Comparison of ENCODE assay signal across 10 mouse cellular contexts in genomic region chr2:135745126-135745525, GRCm38 (mm10).
DNase-seq lines count a peak whose midpoint lies in the region; ATAC-seq lines count a peak whose summit lies in the region.
"Had no signal": no experiment of that assay in that cellular context is flagged by ENCODE, and none has a peak within 500 bp of the region (broad histone marks: within the 10 kb centered on the region; RNA-seq: fewer than 3 reads in every experiment).

No protein-coding gene starts in this region.

- WGBS in kidney, embryonic 15.5 days, result 53% methylated on average over 7 of the region's 7 CpGs

- no peak overlapping the region for H3K4me2 ChIP-seq in kidney, embryonic 15.5 days
- H3K4me2 ChIP-seq: limb, embryonic 12.5 days had no signal

- H3K4me3 ChIP-seq in kidney, embryonic 15.5 days (replicated peaks), result no peak overlapping the region
- H3K4me3 ChIP-seq: limb, embryonic 12.5 days; myocyte had no signal

- no peak overlapping the region for H3K27ac ChIP-seq in kidney, embryonic 15.5 days
- H3K27ac ChIP-seq: limb, embryonic 12.5 days had no signal

- no peaks in the 10 kb centered on the region for H3K36me3 ChIP-seq in kidney, embryonic 15.5 days
- H3K36me3 ChIP-seq: limb, embryonic 12.5 days had no signal

- no peaks in the 10 kb centered on the region for H3K27me3 ChIP-seq in kidney, embryonic 15.5 days
- H3K27me3 ChIP-seq: limb, embryonic 12.5 days had no signal

- ATAC-seq in cerebellum, adult (ENCODE audit: insufficient number of reproducible peaks, low FRiP score, low TSS enrichment), result no peak
- no peak for ATAC-seq in kidney, embryonic 15.5 days (replicated peaks; ENCODE audit: low FRiP score)
- ATAC-seq in common myeloid progenitor, adult 5-6 weeks (replicated peaks; ENCODE audit: low read depth, poor library complexity, severe bottlenecking), result peak; percentile 77
- ATAC-seq in inflammation-experienced regulatory T-cells, adult 6 months, result no peak

- peaks cover 40% of the 10 kb centered on the region for H3K4me1 ChIP-seq in kidney, embryonic 15.5 days

- no peaks in the 10 kb centered on the region for H3K9me3 ChIP-seq in kidney, embryonic 15.5 days (replicated peaks)
- H3K9me3 ChIP-seq: limb, embryonic 12.5 days had no signal

- no peak overlapping the region for H3K9ac ChIP-seq in kidney, embryonic 15.5 days
- H3K9ac ChIP-seq: limb, embryonic 12.5 days had no signal

- DNase-seq in cerebellum, postnatal 10 days, result peak; percentile 44 to 52
- DNase-seq in kidney, adult 11 months, result peak; percentile 22
- peak; percentile 35 for DNase-seq in lung, postnatal 14 days
- DNase-seq in spleen, postnatal 10 days (ENCODE audit: low spot score in 2 of 2), result no peak

Comparison
In these comparisons a context has a peak if more than half of its experiments do, and no peak if none do; other contexts are left out.
1. DNase-seq: peak in cerebellum, postnatal 10 days (2 of 2), kidney, adult 11 months (single experiment) and lung, postnatal 14 days (single experiment); none in spleen, postnatal 10 days (0 of 2).